Mouse (Mus musculus) forebrain, embryonic 11.5 days (tissue): ENCODE results near the gene Traf4. TPM values are rescaled to one million over a fixed set of nuclear protein-coding genes. Genes with fewer than 3 reads are reported as not detected.

Source experiments
- ATAC-seq: fragments of 200-750 bp; cut with Nextera tagmentation; replicated peaks from 2 replicates; pipeline ENCODE4 v1.8.0; 2017; ENCODE audit warnings: moderate TSS enrichment; ENCODE audit not compliant: low FRiP score
- DNase-seq: peaks from one replicate; pipeline ENCODE4 v3.0.0-alpha.2; 2017; ENCODE audit warnings: low spot score
- H3K27ac ChIP-seq: fragments of 300-500 bp; sonication (generic); 2 replicates; pipeline ENCODE4 v1.5.1; 2014; ENCODE audit warnings: low read depth, low read length
- H3K27me3 ChIP-seq: fragments of 300-500 bp; sonication (generic); 2 replicates; pipeline ENCODE4 v1.6.1; 2014; ENCODE audit warnings: mild to moderate bottlenecking, low read length, mixed read lengths; ENCODE audit not compliant: control insufficient read depth, insufficient read depth
- H3K36me3 ChIP-seq: fragments of 300-500 bp; sonication (generic); 2 replicates; pipeline ENCODE4 v1.6.1; 2014; ENCODE audit warnings: mild to moderate bottlenecking, low read length, moderate library complexity, mixed read lengths; ENCODE audit not compliant: control insufficient read depth, insufficient read depth
- H3K4me1 ChIP-seq: fragments of 300-500 bp; sonication (generic); replicated peaks from 2 replicates; pipeline ENCODE4 v1.6.1; 2014; ENCODE audit warnings: low read length, mixed read lengths; ENCODE audit not compliant: control insufficient read depth, insufficient read depth
- H3K4me2 ChIP-seq: fragments of 300-500 bp; sonication (generic); 2 replicates; pipeline ENCODE4 v1.6.1; 2014; ENCODE audit warnings: low read depth, mild to moderate bottlenecking, low read length, moderate library complexity, mixed read lengths; ENCODE audit not compliant: severe bottlenecking
- H3K4me3 ChIP-seq: fragments of 300-500 bp; sonication (generic); 2 replicates; pipeline ENCODE4 v1.5.1; 2014; ENCODE audit warnings: low read depth, low read length
- H3K9ac ChIP-seq: fragments of 300-500 bp; sonication (generic); 2 replicates; pipeline ENCODE4 v1.6.1; 2014; ENCODE audit warnings: low read length
- H3K9me3 ChIP-seq: fragments of 300-500 bp; sonication (generic); 2 replicates; pipeline ENCODE4 v1.6.1; 2016; ENCODE audit warnings: low read length, mixed read lengths; ENCODE audit not compliant: control insufficient read depth
- WGBS: fragments of 180-500 bp; shearing (Covaris S2); extraction: QIAGEN DNeasy Blood & Tissue Kit; methylation state at CpG from one replicate; pipeline ENCODE4 v1.1.7; 2014; 5-methylcytosine and 5-hydroxymethylcytosine counted together
- polyA plus RNA-seq: library from polyadenylated mRNA; unstranded; fragments of >200 nt; fragmentation: Nextera tagmentation; extraction: Ambion mirVana; gene quantifications from 2 replicates; pipeline ENCODE4 v1.2.1, GENCODE M21; 2014

Traf4 gene
- polyA plus RNA-seq, 1 experiment from 2014 or later = 77.7 TPM

GRCm38 (mm10) chr11:78134344-78134743 lies 31.0 kb downstream of the Traf4 start:
- no peak overlapping the region for H3K9ac ChIP-seq
- H3K27ac ChIP-seq = no peak overlapping the region
- DNase-seq = no peak
- no peaks in the 10 kb centered on the region for H3K9me3 ChIP-seq
- 89% methylated on average over 3 of the region's 3 CpGs for WGBS
- H3K27me3 ChIP-seq = no peaks in the 10 kb centered on the region
- no peaks in the 10 kb centered on the region for H3K36me3 ChIP-seq
- ATAC-seq = no peak
- no peak overlapping the region for H3K4me3 ChIP-seq
- no peak overlapping the region for H3K4me2 ChIP-seq
- H3K4me1 ChIP-seq = no peaks in the 10 kb centered on the region

GRCm38 (mm10) chr11:78133915-78134314 lies 31.5 kb downstream of the Traf4 start:
- H3K9ac ChIP-seq = no peak overlapping the region
- WGBS = 94% methylated on average over 6 of the region's 6 CpGs
- no peaks in the 10 kb centered on the region for H3K36me3 ChIP-seq
- no peak overlapping the region for H3K27ac ChIP-seq
- no peaks in the 10 kb centered on the region for H3K4me1 ChIP-seq
- H3K27me3 ChIP-seq = no peaks in the 10 kb centered on the region
- no peaks in the 10 kb centered on the region for H3K9me3 ChIP-seq
- no peak for ATAC-seq
- no peak overlapping the region for H3K4me2 ChIP-seq
- DNase-seq = no peak
- no peak overlapping the region for H3K4me3 ChIP-seq

DNA sequence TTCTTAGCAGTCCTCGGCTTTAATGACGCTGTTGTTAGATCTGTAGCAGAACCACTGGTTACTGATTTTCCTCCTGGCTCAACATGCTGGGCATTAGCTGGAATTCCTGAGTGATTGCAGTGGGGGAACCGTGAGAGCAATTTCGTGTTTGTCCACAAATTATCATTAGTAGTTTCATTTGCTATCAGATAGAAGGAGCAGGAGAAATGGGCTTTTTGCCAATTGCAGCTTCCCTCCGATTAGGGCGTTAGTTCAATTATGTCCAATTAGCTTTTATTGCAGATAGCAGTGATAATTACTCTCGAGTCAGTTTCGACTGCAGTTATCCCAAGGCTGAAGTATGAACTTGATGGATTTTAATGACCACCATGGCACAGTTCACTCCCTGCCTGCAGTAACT lies 35.9 kb downstream of the Traf4 start:
- Histone ChIP-seq H3K36me3 (no peaks in the 10 kb centered on the region), H3K27me3 (no peaks in the 10 kb centered on the region), H3K27ac (no peak overlapping the region), H3K9me3 (no peaks in the 10 kb centered on the region), H3K4me1 (no peaks in the 10 kb centered on the region), H3K9ac (no peak overlapping the region), H3K4me2 (no peak overlapping the region), H3K4me3 (no peak overlapping the region)
- WGBS = 83% methylated on average over 8 of the region's 8 CpGs
- ATAC-seq = no peak
- DNase-seq = no peak

DNA sequence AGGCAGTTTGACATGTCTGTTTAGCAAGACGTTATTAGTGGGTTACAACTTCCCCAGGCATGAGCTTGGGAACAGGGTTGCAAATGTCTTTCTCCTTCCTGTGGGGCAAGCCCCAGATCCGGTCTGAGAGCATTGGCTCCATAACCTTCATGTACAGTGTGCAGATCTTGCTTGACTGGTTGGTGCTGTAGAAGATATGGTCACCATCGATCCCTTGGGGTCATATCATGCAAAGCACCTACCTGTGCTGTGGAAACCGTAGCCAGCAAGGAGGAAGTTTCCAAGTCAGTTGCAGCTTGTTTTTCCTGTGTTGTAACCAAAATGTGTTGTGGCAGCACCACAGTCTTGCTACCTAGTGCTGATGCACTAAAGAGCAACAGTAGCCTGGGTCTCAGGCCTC lies 38.6 kb downstream of the Traf4 start:
- ATAC-seq = no peak
- H3K27ac ChIP-seq = no peak overlapping the region
- no peaks in the 10 kb centered on the region for H3K9me3 ChIP-seq
- no peaks in the 10 kb centered on the region for H3K4me1 ChIP-seq
- H3K9ac ChIP-seq = no peak overlapping the region
- H3K36me3 ChIP-seq = no peaks in the 10 kb centered on the region
- no peaks in the 10 kb centered on the region for H3K27me3 ChIP-seq
- no peak overlapping the region for H3K4me3 ChIP-seq
- H3K4me2 ChIP-seq = no peak overlapping the region
- no peak for DNase-seq
- WGBS = 89% methylated on average over 4 of the region's 4 CpGs

GRCm38 (mm10) chr11:78125691-78126090 lies 39.7 kb downstream of the Traf4 start:
- Histone ChIP-seq H3K9me3 (no peaks in the 10 kb centered on the region), H3K36me3 (no peaks in the 10 kb centered on the region), H3K27ac (no peak overlapping the region), H3K27me3 (no peaks in the 10 kb centered on the region), H3K4me3 (no peak overlapping the region), H3K4me2 (no peak overlapping the region), H3K4me1 (no peaks in the 10 kb centered on the region), H3K9ac (no peak overlapping the region)
- 85% methylated on average over 6 of the region's 6 CpGs for WGBS
- DNase-seq = no peak
- no peak for ATAC-seq

DNA sequence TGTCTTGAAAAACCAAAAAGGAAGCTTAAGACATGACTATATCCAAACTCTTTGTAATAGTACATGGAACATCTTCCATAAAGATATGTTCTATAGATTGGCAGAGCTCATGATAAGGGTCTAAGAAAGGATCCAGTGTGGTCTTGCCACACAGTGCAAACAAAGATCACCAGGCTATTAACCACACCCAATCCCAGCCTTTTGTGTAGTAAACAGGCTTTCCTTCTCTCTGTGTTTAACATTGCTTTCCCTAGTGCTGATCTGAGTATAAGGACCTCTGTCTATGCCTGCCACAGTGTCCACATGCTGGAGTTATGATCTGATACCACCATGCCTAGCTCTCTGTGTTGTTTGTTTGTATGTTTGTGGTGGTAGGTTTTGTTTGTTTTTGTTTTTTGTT lies 41.6 kb downstream of the Traf4 start:
- no peak for DNase-seq
- no peak overlapping the region for H3K4me2 ChIP-seq
- no peaks in the 10 kb centered on the region for H3K27me3 ChIP-seq
- H3K27ac ChIP-seq = no peak overlapping the region
- H3K9ac ChIP-seq = no peak overlapping the region
- H3K4me1 ChIP-seq = no peaks in the 10 kb centered on the region
- no peaks in the 10 kb centered on the region for H3K36me3 ChIP-seq
- H3K9me3 ChIP-seq = no peaks in the 10 kb centered on the region
- no peak overlapping the region for H3K4me3 ChIP-seq
- ATAC-seq = no peak

DNA sequence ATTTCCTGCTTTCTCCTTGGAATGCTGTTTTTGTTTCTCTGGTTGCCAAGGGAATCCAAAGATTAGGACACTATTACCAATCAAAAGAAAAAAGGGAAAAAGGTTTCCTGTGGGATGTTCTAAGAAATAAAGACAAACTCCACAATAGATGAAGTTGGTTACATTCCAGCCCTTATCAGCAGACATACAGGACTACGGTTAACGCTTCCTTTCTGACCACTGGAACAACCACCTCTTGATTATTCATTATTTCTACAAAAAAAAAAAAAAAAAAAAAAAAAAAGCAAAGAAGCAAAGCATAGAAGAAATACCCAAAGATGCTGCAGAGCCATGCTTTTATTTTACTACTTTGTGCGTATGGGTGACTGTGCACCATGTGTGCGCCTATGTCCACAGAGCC lies 42.6 kb downstream of the Traf4 start:
- Histone ChIP-seq H3K4me3 (no peak overlapping the region), H3K9ac (no peak overlapping the region), H3K27ac (no peak overlapping the region), H3K4me2 (no peak overlapping the region), H3K4me1 (no peaks in the 10 kb centered on the region), H3K36me3 (no peaks in the 10 kb centered on the region), H3K27me3 (no peaks in the 10 kb centered on the region), H3K9me3 (no peaks in the 10 kb centered on the region)
- ATAC-seq (no peak), DNase-seq (no peak)
- WGBS = 96% methylated on average over 4 of the region's 4 CpGs

DNA sequence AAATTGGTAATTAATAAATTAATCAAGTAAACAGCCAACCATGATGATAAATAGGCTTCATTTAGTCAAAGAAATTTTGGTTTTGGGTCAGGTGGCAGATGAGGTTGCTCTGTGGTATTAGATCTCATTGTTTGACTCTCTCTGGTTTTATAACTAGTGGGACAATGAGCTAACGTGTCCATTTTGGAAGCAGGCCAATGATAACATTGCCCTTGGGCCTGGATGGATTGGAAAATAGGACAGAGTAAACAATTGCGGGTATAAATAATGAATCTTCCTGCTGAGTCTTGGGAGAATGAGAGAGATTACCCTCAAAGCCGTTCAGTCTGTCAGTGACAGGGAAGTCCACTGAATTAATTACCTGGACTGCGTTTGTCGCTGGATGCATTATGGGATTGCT lies 44.2 kb downstream of the Traf4 start:
- H3K9ac ChIP-seq = no peak overlapping the region
- H3K4me1 ChIP-seq = peaks cover 7% of the 10 kb centered on the region; the same call in 1 of the 2 replicates
- no peak for ATAC-seq
- 75% methylated on average over 5 of the region's 5 CpGs for WGBS
- no peaks in the 10 kb centered on the region for H3K9me3 ChIP-seq
- no peak overlapping the region for H3K4me2 ChIP-seq
- no peaks in the 10 kb centered on the region for H3K36me3 ChIP-seq
- no peak overlapping the region for H3K4me3 ChIP-seq
- no peaks in the 10 kb centered on the region for H3K27me3 ChIP-seq
- no peak for DNase-seq
- H3K27ac ChIP-seq = no peak overlapping the region

DNA sequence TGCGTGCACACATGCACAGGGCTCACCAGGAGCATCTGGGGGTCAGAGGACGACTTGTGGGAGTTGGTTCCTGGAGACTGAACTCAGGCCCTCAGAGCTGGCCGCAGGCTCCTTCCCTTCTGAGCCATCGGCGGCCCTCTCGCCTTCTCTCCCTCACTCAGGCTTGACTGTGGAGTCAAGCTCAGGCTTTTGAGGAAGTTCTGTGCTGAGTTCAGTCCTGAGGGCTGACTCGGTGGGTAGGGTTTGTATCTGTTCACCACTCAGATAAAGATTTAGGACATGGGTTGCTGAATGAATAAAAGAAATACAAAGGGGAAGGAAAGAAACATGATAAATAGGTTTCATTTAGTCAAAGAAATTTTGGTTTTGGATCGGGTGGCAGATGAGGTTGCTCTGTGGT lies 45.5 kb downstream of the Traf4 start:
- H3K9me3 ChIP-seq = no peaks in the 10 kb centered on the region
- no peak overlapping the region for H3K9ac ChIP-seq
- H3K27ac ChIP-seq = no peak overlapping the region
- no peak overlapping the region for H3K4me3 ChIP-seq
- WGBS = 81% methylated on average over 8 of the region's 8 CpGs
- H3K27me3 ChIP-seq = no peaks in the 10 kb centered on the region
- ATAC-seq (no peak), DNase-seq (no peak)
- H3K4me1 ChIP-seq = peaks cover 7% of the 10 kb centered on the region; the same call in 1 of the 2 replicates
- no peaks in the 10 kb centered on the region for H3K36me3 ChIP-seq
- H3K4me2 ChIP-seq = no peak overlapping the region
